Mouse (Mus musculus) layer of hippocampus, adult 8-10 months (tissue): ENCODE results near the gene Lalba. TPM values are rescaled to one million over a fixed set of nuclear protein-coding genes. Genes with fewer than 3 reads are reported as not detected.
A peak's percentile ranks its signal among the peaks of the same experiment; 100 is the strongest.
"Not testable (repeated sequence)": the region's sequence is repeated elsewhere in the genome, so short reads cannot be mapped to it uniquely, and the experiment has no call there.

Source experiments
- DNase-seq, 2 experiments: peaks; one replicate each; pipeline ENCODE4 v3.0.0; 2022; ENCODE audit warnings: low spot score in 2 of 2
- total RNA-seq, 4 experiments: library from RNA; stranded (reverse); gene quantifications; 2 replicates each; pipeline ENCODE4 v1.2.4; 2022

The Lalba gene
- not detected for total RNA-seq

DNA sequence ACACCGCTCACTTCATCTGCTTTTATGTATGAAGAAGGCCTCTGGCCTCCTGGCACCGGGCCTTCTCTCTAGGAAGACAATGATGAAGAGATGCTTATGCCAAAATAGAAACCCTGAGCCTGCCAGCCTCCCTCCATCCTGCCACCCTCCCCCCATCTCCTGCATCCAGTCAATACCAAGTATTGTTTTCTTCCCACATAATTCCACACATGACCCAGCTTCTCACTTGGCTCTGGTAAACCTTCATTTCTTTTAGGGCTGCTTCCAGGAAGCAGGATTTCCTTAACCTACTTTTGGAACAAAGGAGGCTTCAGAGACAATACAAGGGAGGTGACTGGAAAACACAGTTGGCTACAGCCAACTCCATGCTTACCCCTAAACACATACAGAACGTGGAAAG, at the start of gene Lalba:
Gene Lalba, minus strand, starts transcription at position 21 of the 400 bp plus-strand sequence.
- DNase-seq, result no peak

DNA sequence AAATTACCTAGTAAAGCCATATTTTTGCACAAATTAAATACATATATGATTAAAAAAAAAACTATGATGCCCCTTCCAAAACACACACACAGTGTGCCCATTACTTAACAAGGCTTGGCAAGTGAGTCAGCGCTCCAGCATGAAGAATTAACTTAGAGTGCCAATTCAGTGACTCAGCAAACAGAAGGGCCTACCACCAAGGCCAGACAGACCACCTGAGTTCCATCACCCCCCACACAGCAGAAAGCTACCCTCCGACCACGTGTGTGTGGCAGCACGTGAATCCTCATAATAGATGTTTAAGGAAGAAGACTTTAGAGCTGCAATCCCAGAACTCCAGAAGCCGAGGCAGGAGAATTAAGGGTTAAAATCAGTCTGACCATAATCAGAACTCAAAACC, 49.8 kb upstream of the Lalba start:
- DNase-seq, result no peak

DNA sequence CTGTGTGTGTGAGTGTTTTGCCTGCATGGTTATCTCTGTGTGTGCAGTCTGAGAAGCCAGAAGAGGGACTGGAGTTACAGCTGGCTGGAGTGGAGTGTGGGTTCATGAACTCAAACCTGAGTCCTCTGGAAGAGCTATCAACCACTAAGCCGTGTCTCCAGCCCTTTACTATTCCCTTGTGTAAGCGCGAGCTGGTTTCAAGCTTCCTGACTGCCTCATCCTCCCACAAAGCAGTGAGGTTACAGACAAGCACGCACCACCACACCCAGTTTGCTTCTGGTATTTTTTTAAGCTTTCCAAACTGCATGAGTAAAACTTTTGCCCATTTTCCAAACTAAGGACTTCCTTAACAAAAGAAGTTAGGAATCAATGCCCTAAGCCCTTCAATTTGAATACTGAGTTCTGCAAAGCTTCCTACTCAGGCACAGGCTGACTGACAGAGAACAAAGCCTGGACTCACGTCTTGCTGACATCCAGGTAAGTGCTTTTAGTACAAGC, 45.6 kb upstream of the Lalba start:
- no peak for DNase-seq

DNA sequence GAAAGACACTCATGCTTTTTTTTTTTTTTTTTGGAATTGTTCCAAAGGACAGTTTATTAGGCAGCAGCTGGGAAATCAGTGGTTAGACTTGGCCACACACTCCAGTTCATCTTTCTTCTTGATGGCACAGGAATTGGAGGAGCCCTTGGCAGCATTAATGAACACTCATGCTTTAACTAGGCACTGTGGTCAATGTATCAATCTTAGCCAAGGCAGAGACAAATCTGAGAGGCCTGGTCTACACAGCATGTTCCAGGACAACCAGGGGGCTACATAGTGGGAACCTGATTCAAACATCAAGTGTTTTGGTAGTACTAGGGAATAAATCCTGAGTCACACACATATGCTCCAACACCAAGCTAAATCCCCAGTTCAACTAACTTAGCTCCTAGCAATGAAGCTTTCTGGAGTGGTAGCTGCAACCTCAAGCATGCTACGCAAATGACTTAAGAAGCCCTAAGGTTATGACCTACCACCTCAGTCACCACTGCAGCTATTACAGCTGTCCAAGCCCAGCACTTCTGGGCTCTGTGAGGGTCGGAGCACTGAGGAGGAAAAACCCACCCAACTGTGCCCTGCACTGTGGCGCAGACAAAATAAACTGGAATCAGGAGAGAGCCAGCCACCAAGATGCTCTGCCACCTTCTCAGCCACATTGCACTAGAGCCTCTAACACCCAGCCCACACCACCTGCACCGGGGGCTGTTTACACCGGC, 44.7 kb upstream of the Lalba start:
- DNase-seq, result no peak

DNA sequence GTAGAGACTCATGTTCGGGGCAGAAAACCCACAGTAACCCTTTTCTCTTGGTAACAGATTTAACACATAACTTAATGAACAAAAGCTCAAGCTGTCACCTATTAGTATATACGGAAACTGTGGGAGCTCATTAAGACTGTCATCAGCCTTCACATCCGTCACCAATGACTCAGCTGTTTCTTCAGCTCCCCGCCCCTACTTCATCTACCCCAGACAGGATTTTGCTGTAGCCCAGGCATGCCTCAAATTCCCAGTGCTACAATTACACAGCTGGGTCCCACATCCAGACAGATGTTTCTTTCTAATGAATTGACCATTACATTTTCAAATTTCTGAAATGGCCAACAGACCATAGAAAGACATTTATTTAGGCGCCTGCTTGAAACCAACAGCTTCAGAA, 43.5 kb upstream of the Lalba start:
- DNase-seq, result no peak

DNA sequence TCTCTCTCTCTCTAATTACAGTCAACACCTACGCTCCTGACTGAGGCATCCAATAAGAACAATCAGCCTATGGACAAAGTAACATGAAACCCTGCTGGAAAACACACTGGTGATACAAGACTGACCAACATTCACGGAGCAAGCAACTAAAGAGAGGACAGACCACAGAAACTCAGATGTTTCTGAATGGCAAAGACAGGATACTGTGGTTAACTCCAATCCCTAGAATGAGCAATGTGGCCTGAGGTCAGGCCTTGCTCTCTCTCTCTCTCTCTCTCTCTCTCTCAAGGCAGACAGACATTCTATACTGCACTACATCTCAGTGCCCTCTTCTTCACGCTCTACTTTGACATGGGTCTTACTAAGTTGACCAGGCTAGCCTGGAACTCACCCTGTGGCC, 38.7 kb upstream of the Lalba start:
- DNase-seq, result no peak

DNA sequence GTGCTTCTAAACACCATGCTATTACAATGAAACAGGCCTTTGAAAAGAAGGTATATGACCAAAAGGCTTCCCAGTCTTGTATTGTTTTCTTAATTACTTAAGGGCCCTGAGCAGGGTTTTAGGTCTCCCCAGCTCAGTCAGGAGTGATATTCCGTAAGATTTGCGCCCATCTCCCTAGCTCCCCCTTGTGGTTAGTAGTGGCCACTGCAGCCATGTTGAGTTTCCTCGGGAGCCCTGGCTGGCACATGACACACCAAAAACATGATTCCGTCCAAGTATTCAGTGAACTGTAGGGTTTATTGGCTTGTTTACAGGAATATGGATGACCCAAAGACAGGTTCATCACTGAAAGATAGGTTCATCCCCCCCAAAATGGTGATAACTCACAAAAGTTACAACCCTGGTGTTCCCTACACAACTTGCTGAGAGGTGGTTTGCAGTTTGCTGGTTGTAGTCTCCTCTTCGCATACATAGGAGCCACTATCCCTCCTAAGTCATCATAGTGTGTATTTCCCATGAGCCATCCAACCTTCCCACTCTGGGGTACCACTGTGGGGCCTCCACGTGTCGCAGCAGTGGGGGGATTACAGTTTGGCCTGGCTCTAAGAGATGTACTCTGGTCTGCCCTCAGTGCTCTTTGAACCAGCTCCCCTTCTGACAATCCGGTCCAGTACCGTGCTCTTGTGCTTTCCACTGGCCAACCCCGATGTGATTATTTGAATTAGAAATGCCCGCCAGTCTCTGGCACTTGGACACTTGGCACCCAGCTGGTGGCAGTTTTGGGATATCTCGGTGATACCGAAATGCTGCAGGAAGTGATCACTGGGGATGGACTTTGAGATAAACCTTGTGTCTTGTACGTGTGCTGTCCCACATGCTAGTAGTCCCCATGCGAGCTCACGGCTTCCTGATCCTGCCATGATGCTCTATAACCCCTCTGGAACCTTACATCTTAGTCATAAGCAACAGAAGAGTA, 35.1 kb upstream of the Lalba start:
- DNase-seq, result peak in 1 of 2 experiments; percentile 54

DNA sequence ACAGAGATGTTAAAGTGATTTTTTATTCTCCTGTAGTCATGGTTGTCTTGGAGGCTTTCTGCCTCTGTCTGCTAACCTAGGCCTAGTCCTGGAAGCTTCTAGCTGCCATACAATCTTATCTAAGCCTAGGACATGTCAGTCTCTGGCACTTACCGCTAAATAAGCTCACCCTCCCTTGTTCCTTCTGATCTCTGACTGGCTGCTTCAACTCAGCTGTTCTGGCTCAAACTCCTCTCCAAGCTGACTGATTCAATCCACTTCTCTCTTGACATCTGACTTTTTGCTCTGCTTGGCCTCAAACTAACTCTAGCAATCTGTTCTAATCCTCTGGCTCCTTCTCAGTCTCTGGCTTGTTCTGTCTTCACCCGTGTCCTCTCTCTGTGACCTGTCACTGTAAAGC, 32.3 kb upstream of the Lalba start:
- DNase-seq, result not testable (repeated sequence)

DNA sequence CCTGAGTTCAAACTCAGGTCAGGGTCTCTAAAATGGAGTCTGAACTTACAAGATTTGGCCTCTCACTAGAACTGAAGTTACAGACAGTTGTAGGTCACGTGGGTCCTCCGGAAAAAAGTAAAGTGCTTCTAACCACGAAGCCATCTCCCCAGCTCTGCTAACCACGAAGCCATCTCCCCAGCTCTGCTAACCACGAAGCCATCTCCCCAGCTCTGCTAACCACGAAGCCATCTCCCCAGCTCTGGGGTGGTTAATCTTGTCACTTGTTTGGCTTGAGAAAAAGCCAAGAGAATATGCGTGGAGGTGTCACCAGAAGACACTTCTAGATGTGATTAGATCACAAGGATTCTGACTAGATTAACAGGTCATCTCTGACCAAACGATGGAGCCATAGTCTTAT, 31.6 kb upstream of the Lalba start:
- no peak for DNase-seq

DNA sequence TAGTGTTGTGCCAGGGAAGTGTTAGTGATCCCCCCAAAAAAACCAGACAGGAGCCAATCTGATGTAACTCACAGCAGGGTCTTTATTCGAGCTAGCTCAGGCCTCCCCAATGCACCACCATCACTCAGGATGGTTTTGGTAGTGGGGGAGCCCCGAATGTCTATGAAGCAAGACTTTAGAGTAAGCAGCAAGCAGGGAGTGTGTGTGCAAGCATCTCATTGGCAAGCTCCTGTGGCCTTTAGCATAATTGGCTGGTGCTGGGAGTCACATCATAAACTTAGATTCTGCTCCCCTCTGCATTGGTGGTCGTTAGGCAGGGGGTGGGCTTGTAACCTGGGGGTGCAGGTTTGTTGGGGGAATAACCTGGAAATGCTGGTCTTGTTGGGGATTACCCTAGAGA, 31.2 kb upstream of the Lalba start:
- DNase-seq, result not testable (repeated sequence)

DNA sequence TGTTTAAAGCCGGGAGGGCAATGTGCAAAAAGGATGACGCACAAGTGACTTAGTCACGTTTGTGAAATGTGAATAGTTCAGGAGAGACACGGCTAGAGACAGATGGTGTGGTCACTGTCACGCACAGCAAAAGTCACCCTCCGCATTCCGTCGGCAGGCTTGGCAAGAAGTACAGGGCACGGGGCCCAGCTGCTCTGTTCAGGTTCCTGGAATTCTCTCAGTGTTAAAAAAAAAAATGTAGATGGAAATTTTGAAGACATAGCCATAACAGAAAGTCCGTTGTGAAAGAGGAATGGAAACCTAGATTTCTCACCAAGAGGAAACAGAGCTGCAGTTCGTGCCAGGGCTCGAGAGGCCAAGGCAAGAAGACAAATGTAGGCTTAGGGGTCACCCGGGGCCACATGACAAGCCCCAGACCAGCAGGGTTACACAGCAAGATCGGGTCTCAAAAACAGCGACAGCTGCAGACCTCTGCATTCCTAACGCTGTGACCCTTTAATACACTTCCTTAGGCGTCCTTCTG, 30.3 kb upstream of the Lalba start:
- DNase-seq, result no peak

DNA sequence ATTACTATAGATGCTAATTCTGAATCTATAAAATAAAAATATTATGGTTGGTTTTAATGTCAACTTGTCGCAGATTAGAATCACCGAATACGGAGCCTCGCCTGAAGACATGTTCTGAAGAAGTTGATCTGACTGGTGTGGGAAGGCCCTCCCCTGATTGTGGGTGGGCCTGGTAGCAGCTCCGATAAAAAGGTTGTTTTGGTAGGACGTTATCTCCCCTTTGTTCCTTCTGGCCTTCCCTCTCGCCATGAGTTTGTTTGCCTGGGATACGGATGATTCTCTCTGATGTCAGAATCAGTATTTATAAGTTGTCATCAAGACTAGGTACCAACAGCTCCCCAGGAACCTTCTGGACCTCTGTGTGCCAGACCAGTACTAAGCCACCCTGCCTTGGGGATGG, 29.7 kb upstream of the Lalba start:
- no peak for DNase-seq

DNA sequence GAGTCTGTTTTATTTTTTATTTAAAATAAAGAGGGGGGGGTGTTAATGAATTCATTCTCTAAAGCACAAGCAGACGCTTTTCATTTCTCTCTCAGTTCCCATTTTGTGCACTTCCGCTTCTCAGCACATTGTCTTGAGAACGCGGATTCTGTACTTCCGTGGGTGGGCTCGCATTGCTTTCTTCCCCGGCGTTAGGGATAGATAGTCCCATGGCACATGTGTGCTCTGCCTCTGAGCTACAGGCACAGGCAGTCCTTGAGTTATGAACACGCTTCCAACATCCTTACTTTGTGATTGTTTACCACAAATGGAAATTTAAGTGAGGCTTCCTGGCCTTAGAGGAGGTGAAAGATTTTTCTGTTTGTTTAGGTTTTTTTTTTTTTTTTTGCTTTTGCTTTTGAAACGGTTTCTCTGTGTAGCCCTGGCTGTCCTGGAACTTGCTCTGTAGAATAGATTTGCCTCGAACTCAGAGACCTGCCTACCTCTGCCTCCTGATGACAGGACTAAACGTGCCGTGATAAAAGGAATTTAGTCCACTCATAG, 28.9 kb upstream of the Lalba start:
- DNase-seq, result no peak

DNA sequence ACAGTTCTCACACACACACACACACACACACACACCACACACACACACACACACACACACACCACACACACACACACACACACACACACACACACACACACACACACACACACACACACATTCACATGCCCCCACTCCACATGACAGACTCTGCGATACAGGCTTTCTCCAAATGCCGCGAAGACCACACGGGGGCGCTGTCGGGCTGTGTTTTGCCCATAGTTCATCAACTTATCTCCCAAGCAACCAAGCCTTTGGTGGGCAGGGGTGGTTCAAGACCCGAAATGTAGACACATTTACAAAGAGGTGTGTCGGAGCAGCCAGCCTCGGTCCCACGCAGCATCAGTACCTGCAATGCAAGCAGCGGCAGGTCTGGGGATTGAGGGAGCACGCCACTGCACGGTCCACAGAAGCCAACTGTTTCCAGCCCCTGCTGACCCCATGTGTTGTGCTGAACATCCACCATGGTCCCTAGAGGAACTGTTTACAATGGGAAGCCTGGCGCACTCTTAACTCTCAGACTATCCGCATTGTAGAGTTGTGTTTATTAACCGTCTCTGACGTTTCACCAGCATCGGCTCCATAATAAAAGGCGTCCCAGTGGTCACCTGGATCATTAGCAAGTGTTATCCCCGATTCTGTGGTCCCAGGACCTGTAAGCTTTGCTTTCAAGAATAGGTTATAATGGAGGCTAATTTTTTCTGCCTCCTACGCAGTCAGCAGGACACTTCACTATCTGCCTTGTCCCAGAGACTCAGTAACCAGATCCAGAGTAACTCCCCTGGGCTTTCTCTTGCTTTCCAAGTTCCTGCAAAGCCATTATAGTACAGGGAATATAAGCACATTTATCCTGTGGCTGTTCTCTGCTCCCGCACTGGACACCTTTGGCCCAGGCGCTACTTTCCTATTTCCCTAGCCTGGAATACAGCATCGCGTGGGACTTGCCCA, 28.2 kb upstream of the Lalba start:
- DNase-seq, result peak; percentile 38 to 65

DNA sequence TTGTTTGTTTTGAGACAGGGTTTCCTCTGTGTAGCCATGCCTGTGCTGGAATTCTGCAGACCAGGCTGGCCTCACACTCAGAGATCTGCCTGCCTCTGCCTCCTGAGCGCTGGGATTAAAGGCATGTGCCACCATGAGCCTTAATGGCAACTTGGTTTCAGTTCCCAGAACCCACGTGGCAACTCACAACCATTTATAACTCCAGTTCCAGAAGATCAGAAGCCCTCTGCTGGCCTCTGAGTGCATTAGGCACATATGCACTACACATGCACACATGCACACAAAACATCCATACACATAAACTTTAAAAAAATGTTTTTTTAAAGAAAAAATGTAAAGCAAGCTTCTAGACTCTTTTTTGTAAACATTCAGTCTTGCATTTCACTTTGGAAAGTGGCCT, 26.9 kb upstream of the Lalba start:
- no peak for DNase-seq

DNA sequence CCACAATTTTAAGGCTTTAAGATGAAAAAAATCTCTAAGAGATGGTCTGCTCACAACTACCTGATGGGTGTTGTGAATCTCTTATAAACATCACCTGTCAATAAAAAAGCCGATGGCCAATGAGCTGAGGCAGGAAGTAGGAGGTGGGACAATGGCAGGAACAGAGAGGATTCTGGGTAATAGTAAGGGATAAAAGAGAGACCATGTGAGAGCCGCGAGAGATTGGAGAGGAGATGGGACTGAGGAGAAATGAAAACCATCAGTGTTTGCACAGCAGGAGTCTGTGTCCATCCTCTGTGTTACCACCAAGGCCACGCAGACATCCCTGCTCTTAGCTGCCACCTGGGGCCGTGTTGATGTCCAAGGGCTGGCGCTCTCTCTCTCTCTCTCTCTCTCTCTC, 24.8 kb upstream of the Lalba start:
- DNase-seq, result no peak

DNA sequence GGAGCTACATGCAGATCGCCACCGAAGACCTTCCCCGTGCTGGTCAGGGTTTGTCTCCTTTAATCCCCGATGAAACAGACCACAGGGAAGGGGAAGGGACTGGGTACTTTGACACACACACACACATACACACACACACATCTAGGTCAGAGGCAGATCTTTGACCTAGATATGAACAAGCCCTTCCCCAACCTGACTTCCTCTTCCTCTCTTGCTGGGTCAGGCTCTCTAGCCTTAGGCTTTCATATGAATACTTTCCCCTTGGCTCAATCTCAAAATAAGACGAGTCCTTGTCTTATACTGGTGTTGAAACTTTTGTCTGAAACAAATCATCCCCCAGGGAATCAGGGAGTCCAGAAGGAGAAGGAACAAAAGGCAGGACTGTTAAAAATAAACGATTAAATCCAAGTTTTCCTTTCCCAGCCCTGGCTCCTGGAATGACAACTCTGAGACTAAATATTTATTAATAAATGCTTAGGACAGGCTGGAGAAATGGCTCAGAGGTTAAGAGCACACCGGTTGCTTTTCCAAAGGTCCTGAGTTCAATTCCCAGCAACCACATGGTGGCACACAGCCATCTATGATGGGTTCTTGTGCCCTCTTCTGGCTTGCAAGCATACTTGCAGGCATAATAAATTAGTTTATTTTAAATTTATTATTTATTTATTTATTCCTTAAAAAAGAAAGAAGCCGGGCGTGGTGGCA, 23.9 kb upstream of the Lalba start:
- DNase-seq, result no peak

DNA sequence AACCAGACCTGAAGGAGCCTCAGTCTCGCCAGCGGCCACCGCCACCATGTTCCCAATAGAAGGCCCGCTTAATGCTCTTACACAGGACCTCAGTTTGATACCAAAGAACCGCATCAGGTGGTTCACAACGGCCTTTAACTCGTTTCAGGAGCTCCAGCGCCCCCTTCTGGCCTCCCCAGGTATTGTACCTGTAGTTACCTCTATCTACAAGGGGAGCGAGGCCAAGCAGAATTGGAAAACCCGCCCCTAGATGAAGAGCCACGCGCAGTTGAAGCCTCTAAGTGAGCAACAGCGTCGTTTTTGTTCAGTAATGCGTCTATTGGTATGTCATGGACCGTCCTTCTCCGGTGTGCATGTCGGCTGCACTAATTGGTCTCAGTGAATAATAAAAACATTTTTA, 22.0 kb upstream of the Lalba start:
- peak in 1 of 2 experiments; percentile 52 for DNase-seq

DNA sequence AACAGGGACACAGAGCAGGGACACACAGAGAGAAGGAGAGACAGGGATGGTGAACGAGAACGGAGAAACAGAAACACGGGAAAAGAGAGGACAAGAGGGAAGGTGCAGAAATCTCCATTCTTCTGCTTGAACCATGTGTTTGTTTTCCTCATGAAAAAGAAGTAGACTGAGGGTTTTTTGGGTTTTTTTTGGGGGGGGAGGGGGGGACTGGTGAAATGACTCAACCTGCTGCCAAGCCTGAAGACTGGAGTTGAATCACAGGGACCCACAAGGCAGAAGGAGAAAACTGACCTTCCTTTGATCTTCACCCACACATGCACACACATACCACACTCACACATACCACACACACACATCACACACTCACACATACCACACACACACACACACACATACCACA, 20.8 kb upstream of the Lalba start:
- no peak for DNase-seq

DNA sequence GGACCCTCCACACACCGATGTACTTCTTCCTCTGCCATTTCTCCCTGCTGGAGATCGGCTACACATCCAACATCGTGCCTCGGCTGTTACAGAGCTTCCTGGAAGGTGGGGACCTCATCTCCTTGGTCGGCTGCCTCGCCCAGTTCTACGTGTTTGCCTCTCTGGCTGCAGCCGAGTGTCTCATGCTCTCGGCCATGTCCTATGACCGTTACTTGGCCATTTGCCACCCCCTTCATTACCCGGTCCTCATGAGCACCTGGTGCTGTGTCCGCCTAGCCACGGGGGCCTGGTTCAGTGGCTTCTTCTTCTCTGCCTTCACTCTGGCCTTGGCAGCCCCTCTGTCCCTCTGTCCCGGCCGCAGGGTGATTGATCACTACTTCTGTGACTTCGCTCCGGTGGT, 15.1 kb upstream of the Lalba start:
- no peak for DNase-seq
